Mouse (Mus musculus): ENCODE results near the gene Ptprd.

- TF ChIP-seq EP300 (optimal IDR thresholded peaks at IDR 0.05) (no peak), CTCF (IDR thresholded peaks at IDR 0.05; ENCODE audit: low read depth) (no peak)
Measured at GRCm38 (mm10) chr4:77777237-77777636, 434.5 kb downstream of the Ptprd start.

Data from stomach, postnatal 0 days (tissue).